Mouse (Mus musculus): ENCODE results near the gene Dtnbp1. TPM values are rescaled to one million over a fixed set of nuclear protein-coding genes. Genes with fewer than 3 reads are reported as not detected.

Dtnbp1 gene
- polyA plus RNA-seq, 1 experiment from 2014 or later = 77.2 TPM

- WGBS = 95% methylated on average over 2 of the region's 2 CpGs
- no peaks in the 10 kb centered on the region for H3K9me3 ChIP-seq
- no peaks in the 10 kb centered on the region for H3K27me3 ChIP-seq
- H3K27ac ChIP-seq = no peak overlapping the region
- no peak for ATAC-seq (ENCODE audit: low FRiP score, low read depth)
- no peak overlapping the region for H3K4me3 ChIP-seq
- 0 out of 2 replicates have a peak, but pooled peaks cover 3% of the 10 kb centered on the region for H3K4me1 ChIP-seq
- no peak overlapping the region for H3K9ac ChIP-seq
- no peak overlapping the region for H3K4me2 ChIP-seq (replicated peaks)
- peaks cover 28% of the 10 kb centered on the region for H3K36me3 ChIP-seq
Measured at GRCm38 (mm10) chr13:44886221-44886620, 115.7 kb downstream of the Dtnbp1 start.

GRCm38 (mm10) chr13:44881001-44881400 lies 120.9 kb downstream of the Dtnbp1 start:
- peaks cover 11% of the 10 kb centered on the region; the same call in 1 of the 2 replicates for H3K36me3 ChIP-seq
- no peaks in the 10 kb centered on the region for H3K27me3 ChIP-seq
- 80% methylated on average over 4 of the region's 4 CpGs for WGBS
- peaks cover 18% of the 10 kb centered on the region for H3K4me1 ChIP-seq
- H3K27ac ChIP-seq = no peak overlapping the region
- no peaks in the 10 kb centered on the region for H3K9me3 ChIP-seq
- H3K9ac ChIP-seq = no peak overlapping the region
- no peak overlapping the region for H3K4me2 ChIP-seq (replicated peaks)
- no peak overlapping the region for H3K4me3 ChIP-seq
- no peak for ATAC-seq (ENCODE audit: low FRiP score, low read depth)

- Histone ChIP-seq H3K4me1 (peaks cover 21% of the 10 kb centered on the region), H3K9me3 (no peaks in the 10 kb centered on the region), H3K36me3 (peaks cover 16% of the 10 kb centered on the region), H3K4me3 (no peak overlapping the region), H3K4me2 (replicated peaks) (no peak overlapping the region), H3K27me3 (no peaks in the 10 kb centered on the region), H3K9ac (no peak overlapping the region), H3K27ac (no peak overlapping the region)
- 81% methylated on average over 2 of the region's 2 CpGs for WGBS
- no peak for ATAC-seq (ENCODE audit: low FRiP score, low read depth)
Measured at GRCm38 (mm10) chr13:44876799-44877198, 125.1 kb downstream of the Dtnbp1 start.

Other genes starting within 250 kb of the Dtnbp1 start
- gene Gm9817, start 76.5 kb upstream of the Dtnbp1 start, polyA plus RNA-seq (2015; fragmentation: Nextera tagmentation; extraction: Ambion mirVana) = not detected in 2 replicates